Mouse (Mus musculus) cerebellum, adult 8-10 months (tissue): Measurements from ENCODE around the gene Tacc3.

Source experiments
- DNase-seq: peaks from one replicate; pipeline ENCODE4 v3.0.0; 2022

Tacc3 gene

DNA sequence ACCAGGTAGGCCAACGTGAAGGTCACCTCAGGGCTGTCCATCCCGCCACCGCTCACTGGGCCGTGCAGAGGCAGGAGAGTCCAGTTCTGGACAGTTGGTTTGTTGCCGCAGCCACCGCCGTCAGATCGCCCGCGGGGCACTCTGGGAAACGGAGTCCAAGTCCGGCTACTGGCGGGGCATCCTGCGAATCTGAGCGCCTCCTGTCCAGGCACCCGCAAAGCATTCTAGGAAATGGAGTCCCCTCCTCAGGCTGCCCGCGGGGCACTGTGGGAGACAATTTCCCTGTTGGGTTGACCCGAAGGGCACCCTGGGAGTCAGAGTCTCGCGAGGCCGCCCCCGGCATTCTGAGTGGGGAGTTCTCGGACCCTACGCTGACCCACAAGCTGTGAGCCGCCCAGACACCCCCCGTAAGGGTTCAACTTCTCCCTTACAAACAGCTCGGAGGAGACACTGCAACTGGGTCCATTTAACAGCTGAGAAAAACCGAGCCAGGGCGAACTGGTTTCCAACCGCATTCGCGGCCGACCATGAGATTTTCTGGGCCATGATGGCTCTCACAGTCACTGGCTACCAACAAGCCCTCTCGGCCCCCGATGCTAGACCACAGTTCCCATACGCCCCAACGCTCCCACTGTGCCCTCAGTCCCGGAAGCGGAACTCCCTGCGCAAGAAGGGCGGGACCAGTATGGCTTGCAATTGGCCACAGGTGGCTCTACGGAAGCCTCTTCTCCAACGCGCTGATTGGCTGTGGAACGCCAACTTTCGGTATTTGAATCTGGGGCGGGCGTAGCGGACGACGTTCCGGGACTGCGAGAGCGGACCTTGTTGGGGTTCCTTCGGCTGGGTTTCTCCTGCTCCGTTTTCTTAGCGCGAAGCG lies at the start of gene Tacc3, which contains the start of gene Tmem129:
Tacc3 (plus strand) TSS at position 342 of the 877 bp plus-strand sequence.
Tmem129 (minus strand) TSS at position 630 of the 877 bp plus-strand sequence.
- DNase-seq: peak; percentile 97

DNA sequence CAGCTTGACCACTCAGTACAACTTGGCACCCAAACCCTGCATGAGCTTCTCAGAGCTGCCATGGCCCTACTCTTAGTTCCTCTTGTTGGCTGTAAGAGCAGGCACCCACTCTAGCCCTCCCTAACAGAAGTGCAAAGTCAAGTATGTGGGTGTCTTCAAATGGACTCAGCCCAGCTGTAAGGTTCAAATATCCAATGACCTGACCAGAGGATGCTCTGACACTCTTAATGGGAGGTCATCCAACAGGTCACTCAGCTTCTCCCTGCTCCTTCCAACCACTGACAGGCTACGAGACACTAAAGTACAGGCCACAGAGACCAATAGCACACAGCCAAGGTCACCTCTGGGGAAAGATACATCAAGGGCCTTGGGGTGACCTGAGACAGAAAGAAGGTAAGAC lies 48.7 kb upstream of the Tacc3 start:
- DNase-seq: no peak

GRCm38 (mm10) chr5:33611795-33612194 lies 46.1 kb upstream of the Tacc3 start:
- DNase-seq: peak; percentile 28

GRCm38 (mm10) chr5:33614391-33614790 lies 43.5 kb upstream of the Tacc3 start:
- DNase-seq: no peak

DNA sequence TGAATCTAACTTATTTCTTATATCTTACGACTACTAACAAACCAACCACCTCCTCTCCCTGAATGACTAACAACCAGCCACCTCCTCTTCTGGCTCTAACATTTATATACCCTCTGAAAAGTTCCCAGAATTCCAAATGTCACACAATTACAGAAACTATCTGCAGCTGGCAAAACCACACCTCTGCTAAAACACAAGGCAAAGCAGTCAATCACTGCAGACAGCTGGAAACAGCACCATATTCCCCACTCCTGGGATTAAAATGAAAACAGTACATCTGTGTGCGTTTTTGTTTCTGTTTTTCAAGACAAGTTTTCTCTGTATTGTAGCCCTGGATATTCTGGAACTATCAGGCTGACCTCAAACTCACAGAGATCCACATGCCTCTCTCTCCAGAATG lies 35.3 kb upstream of the Tacc3 start:
- DNase-seq: no peak

DNA sequence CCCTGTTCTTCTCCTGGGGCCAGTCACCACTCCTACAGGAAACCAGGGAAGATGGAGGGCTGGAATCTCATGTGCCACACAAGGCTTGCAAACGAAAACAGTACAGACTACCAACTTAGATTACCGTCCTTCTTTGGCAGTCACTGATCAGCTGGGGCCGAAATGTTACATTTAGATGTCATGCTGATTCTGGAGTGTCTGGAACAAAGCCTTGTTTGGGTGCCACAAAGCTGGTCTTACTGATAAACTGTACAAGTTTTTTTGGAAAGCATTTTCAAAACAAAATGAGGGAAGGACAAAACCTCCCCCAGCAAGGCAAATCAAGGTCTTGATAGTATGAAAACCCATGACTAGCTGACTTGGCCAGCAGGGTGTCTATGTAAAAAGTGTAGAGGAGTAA lies 34.2 kb upstream of the Tacc3 start:
- DNase-seq: no peak

GRCm38 (mm10) chr5:33627968-33628367 lies 30.0 kb upstream of the Tacc3 start:
- DNase-seq: no peak

GRCm38 (mm10) chr5:33628820-33629300 lies 29.1 kb upstream of the Tacc3 start:
- DNase-seq: peak; percentile 60

GRCm38 (mm10) chr5:33629301-33629987 lies 28.5 kb upstream of the Tacc3 start, which contains the start of the genes Fam53a and Gm9903:
Fam53a (minus strand) TSS chr5:33629635.
Gm9903 (plus strand) TSS chr5:33629925.
- DNase-seq: peak; percentile 100

- no peak for DNase-seq
Observed at GRCm38 (mm10) chr5:33630061-33630460, 27.9 kb upstream of the Tacc3 start.

DNA sequence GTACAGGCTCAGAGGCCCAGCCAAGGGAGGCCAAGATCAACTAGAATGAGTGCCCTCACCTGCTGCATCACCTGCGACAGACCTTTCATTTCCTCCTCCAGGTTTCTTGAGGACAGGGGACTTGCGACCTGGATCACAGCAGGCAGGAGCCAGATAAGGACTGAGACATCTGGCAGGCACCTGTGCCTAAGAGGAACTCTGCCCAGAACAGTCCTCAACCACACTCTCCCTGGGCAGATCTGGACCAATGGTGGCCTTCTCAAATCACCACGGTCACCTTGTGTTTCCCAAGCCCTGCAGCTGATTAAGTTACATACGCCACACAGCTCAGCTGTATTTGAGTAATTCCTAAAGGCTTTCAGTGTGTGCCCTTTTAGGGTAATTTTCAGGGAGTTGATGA lies 27.3 kb upstream of the Tacc3 start:
- no peak for DNase-seq

DNA sequence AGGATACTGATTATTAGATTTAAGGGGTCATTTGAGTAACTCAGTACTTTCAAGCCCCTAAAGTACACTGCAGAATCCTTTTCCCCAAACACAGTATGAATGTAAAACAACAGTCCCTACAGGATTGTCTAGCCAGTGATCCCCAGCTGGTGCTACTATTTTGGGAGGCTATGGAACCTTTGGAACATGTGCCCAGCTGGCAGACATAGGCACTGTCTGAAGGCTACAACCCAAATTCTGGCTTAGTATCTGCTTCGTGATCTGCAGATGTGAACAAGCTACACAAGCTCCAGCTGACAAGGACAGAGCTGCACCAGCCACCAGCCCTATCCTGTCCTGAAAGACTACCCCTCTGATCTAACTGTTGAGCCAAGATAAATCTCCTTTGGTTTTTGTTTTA lies 25.4 kb upstream of the Tacc3 start:
- DNase-seq: no peak

- DNase-seq: no peak
Observed at GRCm38 (mm10) chr5:33635361-33635760, 22.6 kb upstream of the Tacc3 start.

DNA sequence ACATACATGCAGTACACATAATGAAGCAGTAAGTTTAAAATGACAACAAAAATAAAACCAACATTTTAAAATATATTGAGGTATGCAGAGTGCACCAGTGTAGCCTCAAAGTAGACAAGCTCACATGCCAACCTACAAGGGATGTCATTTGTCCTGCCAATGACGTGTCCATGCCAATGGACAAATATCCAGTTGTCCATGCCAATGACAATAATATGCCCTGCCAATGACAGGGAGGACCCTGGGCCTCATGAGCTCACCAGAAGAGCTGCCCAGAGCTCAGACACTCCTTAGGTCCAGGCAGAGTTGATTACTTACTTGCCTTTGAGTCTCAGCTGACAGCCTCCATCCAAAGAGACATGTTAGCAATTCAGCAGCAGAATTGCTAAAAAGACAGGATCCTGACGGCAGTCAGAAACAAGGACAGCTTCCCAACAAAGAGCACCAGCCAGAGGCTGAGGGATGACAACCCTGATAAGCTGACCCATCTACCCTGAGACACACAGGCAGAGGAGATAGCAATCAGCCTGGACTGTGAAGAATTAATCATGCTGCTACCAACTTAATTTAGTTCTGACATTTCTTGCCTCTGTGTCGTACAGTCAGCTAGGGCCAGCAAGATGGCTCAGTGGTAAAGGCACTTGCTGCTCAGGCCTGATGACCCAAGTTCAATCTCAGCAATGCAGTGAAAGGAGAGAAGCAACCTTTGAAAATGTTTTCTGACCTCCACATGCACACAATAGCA lies 20.1 kb upstream of the Tacc3 start:
- no peak for DNase-seq

DNA sequence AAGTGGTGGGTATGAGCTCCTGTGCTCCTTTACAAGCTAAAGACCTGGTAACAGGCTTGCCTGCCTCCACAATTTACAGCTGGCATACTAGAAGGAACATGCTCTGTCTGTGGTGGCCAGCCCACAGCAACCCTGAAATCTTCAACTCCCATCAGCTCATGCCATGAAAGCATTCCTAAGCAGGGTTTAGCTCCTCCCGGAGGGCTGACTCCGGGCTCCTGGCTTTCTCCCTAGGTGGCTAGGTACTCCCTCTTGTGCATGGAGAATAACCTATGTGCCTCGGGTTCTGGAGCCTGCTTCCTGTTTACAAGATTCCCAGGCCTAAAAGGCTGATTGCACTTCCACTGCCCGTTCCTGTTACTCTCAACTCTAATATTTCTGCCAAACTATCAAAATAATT lies 19.1 kb upstream of the Tacc3 start:
- no peak for DNase-seq

GRCm38 (mm10) chr5:33640652-33641051 lies 17.3 kb upstream of the Tacc3 start:
- DNase-seq: no peak

DNA sequence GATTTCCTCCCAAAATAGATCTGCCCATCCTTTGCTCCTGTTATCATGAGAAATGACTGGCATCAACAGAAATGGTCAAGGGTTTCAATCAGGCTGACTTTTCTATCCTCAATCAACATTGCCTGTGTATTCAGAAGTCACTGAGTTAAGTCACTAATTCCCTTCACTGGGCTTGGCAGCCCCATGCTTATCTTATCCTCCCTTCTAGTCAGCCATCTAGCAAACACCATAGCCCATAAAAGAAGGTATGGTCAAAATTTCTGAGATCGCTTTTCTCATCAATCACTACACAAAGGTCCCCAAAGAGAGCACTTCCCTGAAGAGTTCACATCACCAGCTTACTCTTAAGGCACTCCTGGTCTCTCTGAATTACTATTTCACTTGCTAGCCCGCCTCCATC lies 6.9 kb upstream of the Tacc3 start:
- DNase-seq: no peak

DNA sequence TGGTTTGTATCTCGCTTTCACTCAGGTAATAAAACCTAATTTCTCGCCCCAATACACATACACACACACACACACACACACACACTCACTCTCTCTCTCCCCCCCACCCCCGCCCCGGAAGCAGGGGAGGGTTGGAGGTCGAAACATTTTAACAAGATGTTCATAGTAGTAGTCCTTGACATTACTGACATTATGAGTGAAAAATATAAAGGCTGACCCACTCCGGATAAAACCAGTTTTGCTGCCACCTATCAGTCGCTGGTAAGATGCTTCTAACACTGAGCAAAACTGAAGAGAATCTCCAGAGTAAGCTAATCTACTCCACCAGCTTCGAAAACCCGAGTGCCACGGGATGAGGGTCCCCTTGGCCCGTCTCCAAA lies 6.4 kb upstream of the Tacc3 start:
- no peak for DNase-seq

DNA sequence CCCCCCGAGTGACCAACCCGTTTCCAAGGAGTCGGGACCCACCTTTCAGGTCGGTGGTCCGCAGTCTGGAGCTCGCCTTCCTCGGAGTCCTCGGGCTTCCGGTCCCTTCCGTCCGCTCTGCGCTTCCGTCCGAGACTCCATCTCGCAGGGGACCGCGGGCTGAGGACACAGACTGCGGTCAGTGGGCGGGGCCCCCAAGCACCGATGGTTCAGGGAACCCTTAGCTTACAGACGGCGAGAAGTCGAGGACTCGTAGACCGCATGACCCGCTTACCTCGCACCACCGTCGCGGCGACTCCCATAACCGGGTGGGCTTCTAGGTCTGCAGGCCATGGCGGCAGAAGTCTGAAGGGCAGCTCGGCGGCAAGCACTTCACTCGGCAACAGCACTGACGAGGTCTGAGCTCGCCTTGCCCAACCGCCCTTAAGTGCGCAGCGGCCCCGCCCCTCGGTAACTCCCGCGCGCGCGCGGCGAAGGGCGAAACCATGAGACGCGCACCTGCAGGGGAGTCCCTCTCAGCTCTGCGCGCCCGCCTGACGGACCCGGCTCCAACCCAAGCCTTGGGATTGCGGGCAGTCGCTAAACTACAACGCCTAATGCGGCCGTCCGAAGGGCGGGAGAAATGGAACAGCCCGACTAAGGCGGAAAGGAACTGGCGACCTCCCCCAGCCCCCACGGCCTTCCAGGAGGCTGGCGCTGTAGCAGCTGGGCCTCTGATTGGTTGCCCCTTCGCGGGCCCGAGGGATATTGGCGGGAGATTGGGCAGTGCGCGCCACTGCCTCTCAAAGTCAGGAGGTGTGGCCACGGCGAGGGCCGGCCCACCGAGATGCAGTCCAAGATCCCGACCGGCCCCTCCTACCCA lies 5.8 kb upstream of the Tacc3 start, which contains the start of gene Slbp:
Slbp (minus strand) TSS at position 654 of the 862 bp plus-strand sequence.
- peak; percentile 95 for DNase-seq

GRCm38 (mm10) chr5:33652783-33653173 lies 5.2 kb upstream of the Tacc3 start:
- no peak for DNase-seq

GRCm38 (mm10) chr5:33654424-33654823 lies 3.5 kb upstream of the Tacc3 start:
- no peak for DNase-seq

- DNase-seq: no peak
Observed at GRCm38 (mm10) chr5:33655251-33655840, 2.6 kb upstream of the Tacc3 start.
